Mouse (Mus musculus) ES-Bruce4 (cell line): ENCODE data around the gene Poc1b.

Source experiments
- CTCF ChIP-seq: IDR thresholded peaks from one replicate; pipeline ENCODE4 v1.8.1; 2011; ENCODE audit warnings: low read depth, low read length
- POLR2A ChIP-seq: IDR thresholded peaks from one replicate; pipeline ENCODE4 v1.8.1; 2011; ENCODE audit warnings: low read length; ENCODE audit not compliant: insufficient read depth

DNA sequence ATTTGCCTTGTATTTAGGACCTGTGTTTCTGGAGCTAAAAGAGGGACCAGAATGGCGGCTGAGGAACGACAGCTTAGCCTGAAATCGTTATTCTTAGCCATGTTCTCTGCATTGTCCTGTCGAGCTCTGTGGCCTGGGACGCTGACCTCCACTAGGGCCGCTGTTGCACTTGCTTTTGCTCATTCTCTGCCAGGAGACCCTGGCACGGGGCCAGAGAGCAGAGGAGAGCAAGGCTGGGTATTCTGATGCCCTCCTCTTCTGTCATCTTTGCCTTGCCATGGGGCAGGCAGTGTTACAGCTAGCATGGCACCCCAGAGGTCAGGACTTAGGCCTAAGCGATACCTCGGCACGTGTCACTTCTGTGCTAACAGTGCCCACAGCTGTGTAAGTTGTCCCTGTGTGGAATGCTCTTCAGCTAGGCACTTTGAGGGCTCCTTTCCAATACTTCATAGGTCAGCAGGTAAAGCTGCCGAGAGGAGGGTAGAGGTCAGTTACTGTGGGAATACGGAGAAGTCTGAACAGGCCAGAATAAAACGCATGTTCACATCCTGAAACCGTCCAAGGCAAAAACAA, 23.3 kb upstream of the Poc1b start:
- no peak for TF ChIP-seq CTCF
- no peak for TF ChIP-seq POLR2A
